Mouse (Mus musculus): ENCODE results near the gene Ucp3. TPM values are rescaled to one million over a fixed set of nuclear protein-coding genes. Genes with fewer than 3 reads are reported as not detected.

Gene Ucp3
- polyA plus RNA-seq (2012; rRNA removed): 0.06 and 0.21 TPM in 2 replicates

DNA sequence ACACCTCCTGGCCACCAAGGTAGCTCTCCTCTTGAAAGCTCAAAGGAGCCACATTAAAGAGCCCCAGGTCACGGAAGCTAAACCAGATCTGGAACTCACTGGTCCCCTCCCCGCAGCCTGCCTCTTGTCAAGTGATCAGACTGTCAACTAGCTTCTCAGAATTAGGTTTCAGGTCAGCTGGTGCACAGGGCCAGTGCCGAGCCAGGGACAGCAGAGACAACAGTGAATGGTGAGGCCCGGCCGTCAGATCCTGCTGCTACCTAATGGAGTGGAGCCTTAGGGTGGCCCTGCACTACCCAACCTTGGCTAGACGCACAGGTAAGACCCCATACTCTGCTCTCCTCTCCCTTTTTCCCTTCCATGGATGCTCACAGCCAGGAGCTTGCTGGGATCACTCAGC, at the start of gene Ucp3:
Gene Ucp3 (plus strand): TSS at position 214 of the 400 bp plus-strand sequence.

GRCm38 (mm10) chr7:100493117-100493483, 20.3 kb downstream of the Ucp3 start, which contains the start of gene Ucp2:
TSS of gene Ucp2 (plus strand) at chr7:100493337.

GRCm38 (mm10) chr7:100514573-100514972, 41.8 kb downstream of the Ucp3 start, which contains the start of gene Dnajb13:
TSS of gene Dnajb13 (minus strand) at chr7:100514960.

Other genes starting within 250 kb of the Ucp3 start
- gene Pgm2l1, start 245.6 kb upstream of the Ucp3 start, polyA plus RNA-seq (2012; rRNA removed): 55.1 and 62.1 TPM in 2 replicates
- gene P4ha3, start 187.5 kb upstream of the Ucp3 start, polyA plus RNA-seq (2012; rRNA removed): 6.8 and 7.0 TPM in 2 replicates
- 22.6 TPM in 2 replicates for gene C2cd3, start 100.8 kb upstream of the Ucp3 start, polyA plus RNA-seq (2012; rRNA removed)
- gene Ppme1, start 100.7 kb upstream of the Ucp3 start, polyA plus RNA-seq (2012; rRNA removed): 164 and 175 TPM in 2 replicates
- 41.7 and 43.9 TPM in 2 replicates for gene Ucp2, start 20.3 kb downstream of the Ucp3 start, polyA plus RNA-seq (2012; rRNA removed)
- gene Dnajb13, start 42.0 kb downstream of the Ucp3 start, polyA plus RNA-seq (2012; rRNA removed): 2.8 and 3.8 TPM in 2 replicates
- gene Coa4, start 64.1 kb downstream of the Ucp3 start, polyA plus RNA-seq (2012; rRNA removed): 9.5 and 9.8 TPM in 2 replicates
- gene Rab6a, start 134.4 kb downstream of the Ucp3 start, polyA plus RNA-seq (2012; rRNA removed): 220 and 231 TPM in 2 replicates
- 48.2 and 52.7 TPM in 2 replicates for gene Mrpl48, start 135.3 kb downstream of the Ucp3 start, polyA plus RNA-seq (2012; rRNA removed)
- 15.3 and 15.9 TPM in 2 replicates for gene Plekhb1, start 189.4 kb downstream of the Ucp3 start, polyA plus RNA-seq (2012; rRNA removed)
- 101 and 120 TPM in 2 replicates for gene Fam168a, start 233.6 kb downstream of the Ucp3 start, polyA plus RNA-seq (2012; rRNA removed)